Mouse (Mus musculus): ENCODE data around the gene Casc1. TPM values are rescaled to one million over a fixed set of nuclear protein-coding genes. Genes with fewer than 3 reads are reported as not detected.

The Casc1 gene
- total and polyA plus RNA-seq, 3 experiments: 0.15 to 0.22 TPM; not detected in 1

DNA sequence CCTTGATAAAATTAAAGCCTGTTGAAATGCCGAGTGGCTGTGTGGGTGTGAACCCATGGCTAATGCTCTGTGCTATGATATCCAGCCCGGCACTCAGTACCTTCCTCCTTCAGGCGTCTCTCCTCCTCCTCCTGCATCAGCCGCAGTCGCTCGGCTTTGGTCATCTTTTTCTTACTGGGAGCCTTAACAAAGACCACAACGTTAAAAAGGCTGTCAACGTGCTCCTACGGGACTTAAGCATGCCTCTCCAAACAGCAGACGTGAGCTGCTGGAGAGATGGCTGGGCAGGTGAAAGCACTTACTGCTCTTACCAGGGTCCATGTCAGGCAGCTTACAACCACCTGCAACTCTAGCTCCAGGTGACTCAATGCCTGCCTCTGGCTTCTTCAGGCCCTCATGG is 5.7 kb downstream of the Casc1 start:
- Histone ChIP-seq H3K27me3 (ENCODE audit: control insufficient read depth in 1 of 2, insufficient read depth in 2 of 2, low read length in 2 of 2) (no peaks in the 10 kb centered on the region), H3K27ac (ENCODE audit: control insufficient read depth, low read depth, low read length) (no peak overlapping the region), H3K4me1 (ENCODE audit: control insufficient read depth in 1 of 2, insufficient read depth in 2 of 2, low read length in 2 of 2) (no peaks in the 10 kb centered on the region; a peak in 1 of 4 replicates), H3K9me3 (replicated peaks; ENCODE audit: insufficient read depth, low read length) (no peaks in the 10 kb centered on the region), H3K79me2 (ENCODE audit: control insufficient read depth, insufficient read depth, low read length, poor library complexity) (no peaks in the 10 kb centered on the region), H3K36me3 (ENCODE audit: control insufficient read depth in 1 of 2, insufficient read depth in 2 of 2, low read length in 2 of 2) (no peaks in the 10 kb centered on the region; a peak in 1 of 4 replicates), H3K9ac (ENCODE audit: control insufficient read depth, low read depth, low read length, poor library complexity, severe bottlenecking) (no peak overlapping the region), H3K4me3 (ENCODE audit: control insufficient read depth in 1 of 2, insufficient read depth in 1 of 2, low read depth in 2 of 2, low read length in 2 of 2) (no peak overlapping the region)
- DNase-seq (ENCODE audit: low read depth, low spot score): no peak
- TF ChIP-seq ETS1 (IDR thresholded peaks at IDR 0.05; ENCODE audit: low read depth, low read length): no peak
- no peak for TF ChIP-seq ZMIZ1 (IDR thresholded peaks at IDR 0.05; ENCODE audit: low read depth, low read length)
- TF ChIP-seq CHD1 (IDR thresholded peaks at IDR 0.05; ENCODE audit: low read depth, low read length): no peak
- TF ChIP-seq TAL1 (IDR thresholded peaks at IDR 0.05; ENCODE audit: low read length): no peak
- no peak for TF ChIP-seq SMC3 (IDR thresholded peaks at IDR 0.05; ENCODE audit: low read depth, low read length)
- no peak for TF ChIP-seq CTCF (IDR thresholded peaks at IDR 0.05 in 2 of 3, conservative IDR thresholded peaks at IDR 0.05 in 1 of 3; ENCODE audit: control insufficient read depth in 1 of 3, insufficient read depth in 1 of 3, low read depth in 2 of 3, low read length in 3 of 3, poor library complexity in 1 of 3, severe bottlenecking in 1 of 3)
- no peak for TF ChIP-seq BHLHE40 (IDR thresholded peaks at IDR 0.05; ENCODE audit: borderline replicate concordance, low read depth, low read length)
- no peak for TF ChIP-seq POLR2AphosphoS2 (IDR thresholded peaks at IDR 0.05; ENCODE audit: low read length)
- no peak for TF ChIP-seq ZKSCAN1 (IDR thresholded peaks at IDR 0.05; ENCODE audit: low read depth, low read length)
- TF ChIP-seq MXI1 (IDR thresholded peaks at IDR 0.05; ENCODE audit: low read depth, low read length): no peak
- TF ChIP-seq CHD2 (IDR thresholded peaks at IDR 0.05; ENCODE audit: low read length): no peak
- TF ChIP-seq MYB (IDR thresholded peaks at IDR 0.05; ENCODE audit: low read depth, low read length): no peak
- no peak for TF ChIP-seq GABPA (IDR thresholded peaks at IDR 0.05; ENCODE audit: low read depth, low read length)
- no peak for TF ChIP-seq SIN3A (IDR thresholded peaks at IDR 0.05; ENCODE audit: low read length)
- TF ChIP-seq NELFE (IDR thresholded peaks at IDR 0.05; ENCODE audit: low read depth, low read length): no peak

DNA sequence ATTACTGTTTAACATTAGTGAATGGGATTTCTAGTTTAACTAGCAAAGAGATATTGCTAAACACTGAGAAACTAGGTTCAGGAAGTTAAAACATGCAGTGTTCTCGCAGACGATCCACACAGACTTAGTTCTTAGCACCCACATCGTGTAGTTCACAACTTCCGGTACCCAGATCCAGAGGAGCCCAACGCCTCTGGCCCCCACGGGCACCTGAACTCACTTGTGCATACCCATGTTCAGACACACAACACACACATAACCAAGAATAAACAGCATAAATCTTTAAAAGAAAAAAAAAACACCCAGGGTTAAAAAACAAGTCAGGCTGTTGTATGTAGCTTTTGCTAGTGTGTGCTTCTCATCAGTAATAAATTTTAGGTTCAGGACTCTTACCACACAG is 6.4 kb downstream of the Casc1 start:
- Histone ChIP-seq H3K4me1 (ENCODE audit: control insufficient read depth in 1 of 2, insufficient read depth in 2 of 2, low read length in 2 of 2) (no peaks in the 10 kb centered on the region), H3K79me2 (ENCODE audit: control insufficient read depth, insufficient read depth, low read length, poor library complexity) (no peaks in the 10 kb centered on the region), H3K4me3 (ENCODE audit: control insufficient read depth in 1 of 2, insufficient read depth in 1 of 2, low read depth in 2 of 2, low read length in 2 of 2) (no peak overlapping the region), H3K9ac (ENCODE audit: control insufficient read depth, low read depth, low read length, poor library complexity, severe bottlenecking) (no peak overlapping the region), H3K36me3 (ENCODE audit: control insufficient read depth in 1 of 2, insufficient read depth in 2 of 2, low read length in 2 of 2) (no peaks in the 10 kb centered on the region), H3K27me3 (ENCODE audit: control insufficient read depth in 1 of 2, insufficient read depth in 2 of 2, low read length in 2 of 2) (no peaks in the 10 kb centered on the region), H3K9me3 (replicated peaks; ENCODE audit: insufficient read depth, low read length) (no peaks in the 10 kb centered on the region), H3K27ac (ENCODE audit: control insufficient read depth, low read depth, low read length) (no peak overlapping the region)
- no peak for DNase-seq (ENCODE audit: low read depth, low spot score)
- TF ChIP-seq NRF1 (IDR thresholded peaks at IDR 0.05; ENCODE audit: insufficient read depth, low read depth, low read length, poor library complexity, severe bottlenecking) (no peak), CHD2 (IDR thresholded peaks at IDR 0.05; ENCODE audit: low read length) (no peak), MYC (IDR thresholded peaks at IDR 0.05; ENCODE audit: low read depth, low read length) (no peak), UBTF (IDR thresholded peaks at IDR 0.05; ENCODE audit: borderline replicate concordance, insufficient read depth, low read depth, low read length) (no peak), EP300 (IDR thresholded peaks at IDR 0.05; ENCODE audit: low read depth in 1 of 2, low read length in 2 of 2) (no peak), MYB (IDR thresholded peaks at IDR 0.05; ENCODE audit: low read depth, low read length) (no peak), TAL1 (IDR thresholded peaks at IDR 0.05; ENCODE audit: low read length) (no peak), MXI1 (IDR thresholded peaks at IDR 0.05; ENCODE audit: low read depth, low read length) (no peak), SMC3 (IDR thresholded peaks at IDR 0.05; ENCODE audit: low read depth, low read length) (no peak), SIN3A (IDR thresholded peaks at IDR 0.05; ENCODE audit: low read length) (no peak), POLR2AphosphoS5 (IDR thresholded peaks at IDR 0.05; ENCODE audit: borderline replicate concordance, low read depth, low read length) (no peak), BHLHE40 (IDR thresholded peaks at IDR 0.05; ENCODE audit: borderline replicate concordance, low read depth, low read length) (no peak), POLR2AphosphoS2 (IDR thresholded peaks at IDR 0.05; ENCODE audit: low read length) (no peak), ETS1 (IDR thresholded peaks at IDR 0.05; ENCODE audit: low read depth, low read length) (no peak), ELF1 (IDR thresholded peaks at IDR 0.05; ENCODE audit: low read depth, low read length) (no peak), ZNF384 (IDR thresholded peaks at IDR 0.05; ENCODE audit: low read depth, low read length) (no peak)
